Mouse (Mus musculus) cerebellum, postnatal 36 days (tissue): ENCODE measurements at regions not wholly inside any gene's neighbourhood (a gene's known extent, or its start where the extent isn't known, plus 50 kb on each side); places are given as distances from the start of the nearest gene placed in this dataset.

ENCODE experiments used
- DNase-seq, 2 experiments: peaks; one replicate each; pipeline ENCODE4 v3.0.0; 2021 to 2022; ENCODE audit warnings: mixed read lengths in 2 of 2

DNA sequence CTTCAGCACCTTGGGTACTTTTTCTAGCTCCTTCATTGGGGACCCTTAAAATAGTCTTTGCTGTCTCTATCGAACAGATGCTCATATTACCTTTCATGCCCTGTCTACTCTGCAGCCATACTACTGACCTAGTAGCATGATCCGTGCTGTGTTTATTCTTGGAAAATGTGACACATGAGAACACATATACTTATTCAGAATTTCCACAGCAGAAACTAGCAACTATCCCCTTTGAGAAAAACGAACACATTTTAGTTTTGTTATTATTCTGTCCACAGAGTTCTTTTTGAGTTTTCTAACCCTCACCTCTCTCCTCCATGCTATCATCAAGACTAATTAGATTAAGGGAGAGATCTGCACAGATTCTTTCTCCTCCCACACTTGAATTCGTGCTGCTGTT, 341.6 kb upstream of the Actbl2 start:
- DNase-seq = no peak

DNA sequence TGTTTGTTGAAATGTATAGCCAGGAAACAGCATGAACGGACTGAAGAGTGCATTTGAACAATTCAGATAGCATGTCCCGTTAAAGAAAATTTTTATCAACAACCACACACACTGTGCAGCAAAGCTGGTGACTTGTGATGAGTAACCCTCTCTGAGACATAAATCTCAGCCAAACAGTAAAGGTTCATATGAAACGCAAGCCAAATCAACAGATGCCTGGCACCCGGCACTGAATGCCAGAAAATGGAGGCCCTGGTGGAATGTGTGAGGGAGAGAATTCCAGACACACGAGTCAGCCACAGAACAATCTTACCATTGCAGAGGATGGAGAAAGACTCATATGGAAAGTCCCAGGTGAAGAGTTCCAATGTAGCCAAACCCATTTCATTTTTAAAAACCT, 341.1 kb upstream of the Actbl2 start:
- peak; percentile 75 for DNase-seq

DNA sequence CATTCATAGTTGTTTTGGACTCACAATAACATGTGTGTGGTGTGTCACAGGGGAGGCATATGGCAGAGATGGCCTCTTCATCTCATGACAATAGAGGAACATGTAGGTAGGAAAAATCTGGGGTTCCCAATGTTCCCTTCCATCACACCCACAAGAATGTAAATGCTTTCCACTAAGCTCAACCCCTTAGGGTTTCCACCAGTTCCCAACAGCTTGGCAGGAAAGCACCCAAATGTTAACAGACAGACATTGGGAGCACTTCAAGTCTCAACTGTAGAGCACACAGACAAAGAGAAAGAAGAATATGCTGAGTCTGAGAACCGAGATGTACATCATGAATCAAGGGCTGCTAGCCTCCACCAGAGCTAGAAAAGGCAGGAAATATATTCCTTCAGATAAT, 339.7 kb upstream of the Actbl2 start:
- DNase-seq = no peak

DNA sequence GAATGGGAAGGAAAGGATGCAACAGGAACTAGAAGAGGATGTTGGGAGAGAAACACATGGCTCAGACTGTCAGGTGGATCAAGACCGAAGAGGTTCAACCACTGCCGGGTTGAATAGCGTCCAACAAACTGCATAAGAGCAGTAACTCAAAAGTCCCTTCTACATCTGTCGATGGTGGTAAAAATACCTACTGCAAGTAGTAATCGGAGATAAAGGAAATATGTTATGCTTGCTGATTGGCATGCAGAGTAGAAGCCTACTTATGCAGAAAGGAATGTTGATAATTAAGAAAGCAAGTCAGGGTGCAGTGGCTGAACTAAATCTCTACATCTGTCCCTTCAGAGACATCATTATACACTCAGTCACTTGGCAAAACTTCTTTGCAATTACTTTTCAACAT, 330.9 kb upstream of the Actbl2 start:
- DNase-seq = no peak

DNA sequence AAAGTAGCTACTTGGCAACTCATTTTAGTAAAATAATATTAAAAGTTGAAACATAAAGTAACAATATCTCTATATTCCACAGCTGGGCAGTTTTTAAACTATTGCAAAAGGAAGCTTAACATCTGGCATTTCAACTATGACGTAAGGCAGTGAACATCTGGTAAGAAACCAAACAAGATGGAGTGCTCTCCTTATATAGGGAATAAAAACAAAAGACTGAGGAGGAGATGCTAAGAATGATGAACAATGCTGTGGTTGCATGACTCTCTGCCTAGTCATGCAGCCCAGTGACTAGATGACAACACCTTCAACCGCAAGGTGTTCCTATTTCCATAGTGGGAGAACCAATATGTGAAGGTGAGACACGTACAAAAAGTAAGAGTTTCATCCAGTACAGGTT, 329.9 kb upstream of the Actbl2 start:
- DNase-seq = no peak

DNA sequence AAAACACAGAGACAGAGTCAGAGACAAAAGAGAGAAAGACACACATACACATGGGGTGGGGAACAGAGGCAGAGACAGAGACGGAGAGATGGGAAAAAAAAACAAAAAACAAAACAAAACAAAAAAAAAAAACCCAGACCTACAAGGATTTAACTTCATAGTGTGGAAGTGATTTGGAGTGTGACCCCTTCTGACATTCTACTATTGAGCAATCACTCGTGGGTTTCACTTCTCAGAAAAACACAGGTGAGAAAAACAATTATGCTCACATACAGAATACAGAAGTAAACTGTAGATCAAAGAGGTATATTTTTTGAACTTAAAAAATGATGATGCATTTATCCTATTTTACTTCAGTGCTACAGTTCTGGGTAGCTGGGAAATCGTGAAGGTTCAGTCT, 326.7 kb upstream of the Actbl2 start:
- no peak for DNase-seq

DNA sequence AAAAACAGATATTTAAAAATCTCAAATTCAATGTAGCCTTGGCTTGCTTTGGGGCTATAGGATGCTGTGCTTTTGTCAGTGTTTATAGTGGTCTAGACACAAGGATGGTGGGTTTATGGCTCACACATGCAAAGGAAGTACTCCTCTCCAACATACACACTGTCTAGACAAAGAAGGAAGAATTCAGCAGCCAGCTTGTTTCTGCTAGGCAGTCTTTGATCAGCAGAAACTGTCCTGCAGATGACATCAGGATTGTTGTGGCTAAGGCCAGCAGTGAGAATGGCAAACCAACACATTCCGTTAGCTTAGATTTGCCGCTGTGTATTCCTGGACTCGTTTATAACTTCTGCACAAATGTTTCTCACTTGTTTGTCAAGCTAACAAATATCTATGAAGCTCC, 325.9 kb upstream of the Actbl2 start:
- no peak for DNase-seq

DNA sequence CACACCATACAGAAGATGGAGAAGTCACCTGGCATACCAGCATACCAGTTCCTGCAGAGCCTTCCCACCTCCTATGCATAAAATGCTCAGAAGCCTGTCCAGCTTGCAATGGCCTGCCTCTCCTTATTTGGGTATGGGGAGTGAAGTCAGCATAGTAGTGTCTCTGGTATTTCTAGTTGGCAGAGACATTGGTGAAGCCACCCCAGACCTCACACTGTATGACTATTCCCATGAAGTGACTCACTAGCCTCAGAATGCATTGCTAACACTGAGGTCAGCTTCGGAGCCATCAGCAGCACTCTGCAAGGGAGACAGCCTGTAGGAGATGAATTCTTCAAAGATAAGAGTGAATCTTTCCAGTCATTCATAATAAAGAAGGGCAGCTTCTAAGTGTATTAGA, 325.2 kb upstream of the Actbl2 start:
- no peak for DNase-seq

DNA sequence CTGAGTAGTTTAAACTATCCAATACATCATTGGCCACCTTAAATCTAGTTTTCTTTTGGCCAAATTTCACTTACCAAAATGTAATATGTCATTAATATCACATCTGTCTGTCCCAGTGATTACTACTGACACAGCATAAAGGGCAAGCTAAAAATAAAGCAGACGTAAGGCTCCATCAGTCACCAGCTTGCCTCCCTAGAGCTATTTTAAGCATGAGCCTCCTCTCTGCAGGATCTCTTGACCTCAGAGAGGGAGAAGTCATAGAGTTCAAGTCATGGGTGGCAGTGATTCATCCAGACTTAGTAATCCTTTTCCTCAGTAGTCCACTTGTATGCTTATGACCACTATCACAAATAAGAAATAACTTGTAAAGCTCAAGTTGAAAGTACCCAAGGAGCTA, 313.2 kb upstream of the Actbl2 start:
- no peak for DNase-seq

DNA sequence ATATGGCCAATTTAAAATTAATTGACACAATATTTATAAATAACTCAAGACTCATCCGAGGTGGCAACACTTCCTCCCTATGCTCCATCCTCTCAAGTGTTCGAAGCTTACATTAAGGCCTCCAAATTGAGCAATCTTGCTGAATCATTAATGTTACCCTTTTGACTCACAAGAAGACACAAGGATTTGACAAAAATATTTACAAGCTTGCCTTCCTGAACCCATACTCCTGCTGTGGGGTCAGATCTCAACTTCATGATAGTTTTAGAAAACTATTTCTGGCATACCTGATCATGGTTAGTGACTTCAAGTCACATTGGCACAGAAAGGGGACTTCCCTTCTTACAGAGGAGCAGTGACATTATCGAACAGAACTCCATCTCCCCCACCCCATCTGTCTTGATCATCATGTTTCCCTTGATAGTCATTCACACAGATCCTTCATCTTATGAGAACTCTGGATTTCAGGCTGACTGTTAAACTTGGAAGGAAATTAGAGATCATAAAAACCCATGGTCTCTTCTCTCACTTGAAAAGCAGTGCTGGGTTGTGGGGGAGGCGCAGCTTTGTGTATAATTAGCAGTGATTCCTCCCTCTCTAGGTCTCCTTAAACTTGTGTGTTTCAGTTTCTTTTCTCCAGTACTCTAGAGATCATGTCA, 311.7 kb upstream of the Actbl2 start:
- no peak for DNase-seq

DNA sequence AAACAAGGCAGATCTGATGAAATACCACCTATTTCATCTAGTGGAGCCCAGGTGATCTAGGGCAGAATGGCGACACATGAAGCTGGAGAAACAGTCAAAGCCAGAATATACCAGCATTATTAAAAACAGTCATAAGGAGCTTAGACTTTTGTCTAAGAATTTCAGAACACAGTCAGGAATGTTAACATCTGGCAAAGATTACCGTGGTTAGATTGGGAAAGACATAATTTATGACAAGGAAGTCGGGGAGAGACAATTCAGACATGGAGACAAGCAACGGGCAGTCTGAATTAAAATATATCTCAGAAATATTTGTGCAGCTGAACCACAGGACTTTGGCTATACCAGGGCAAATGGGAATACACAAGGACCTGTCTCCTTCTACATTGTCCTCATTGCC, 310.8 kb upstream of the Actbl2 start:
- no peak for DNase-seq

DNA sequence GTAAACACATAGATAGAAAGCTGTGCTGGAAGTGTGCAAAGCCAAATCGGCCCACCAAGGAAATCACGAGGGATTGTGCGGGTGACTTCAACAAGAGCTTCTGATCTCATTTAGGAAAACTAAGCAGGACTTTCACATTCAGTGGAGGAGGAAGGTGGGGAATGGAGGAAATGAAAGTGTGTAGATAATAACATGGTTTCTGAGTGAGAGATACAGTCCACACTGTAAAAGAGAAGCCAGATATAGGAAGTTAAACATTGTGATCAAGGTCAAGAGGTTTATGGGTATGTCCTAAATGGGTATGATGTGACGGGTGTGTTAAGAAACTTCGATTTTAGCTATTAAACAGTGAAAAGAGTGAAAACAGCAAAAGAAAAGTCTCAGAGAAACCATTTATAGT, 310.1 kb upstream of the Actbl2 start:
- no peak for DNase-seq

DNA sequence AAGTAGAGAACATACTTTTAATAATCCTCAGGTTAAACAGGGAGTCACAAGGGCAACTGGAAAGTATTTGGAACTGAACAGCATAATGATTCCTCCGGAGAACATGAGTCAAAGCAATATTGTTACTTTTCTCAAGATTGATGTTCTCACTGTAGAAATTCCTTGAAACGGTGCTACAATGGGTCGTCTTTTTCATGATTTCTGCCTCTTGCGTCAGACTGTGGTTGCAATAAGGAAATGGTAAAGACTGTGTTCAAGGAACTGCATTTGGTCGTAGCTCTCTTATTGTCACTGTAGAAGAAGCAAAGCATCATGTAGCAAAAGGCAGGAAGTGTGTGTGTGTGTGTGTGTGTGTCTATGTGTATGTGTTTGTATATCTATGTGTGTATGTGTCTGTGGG, 294.6 kb upstream of the Actbl2 start:
- DNase-seq = no peak

DNA sequence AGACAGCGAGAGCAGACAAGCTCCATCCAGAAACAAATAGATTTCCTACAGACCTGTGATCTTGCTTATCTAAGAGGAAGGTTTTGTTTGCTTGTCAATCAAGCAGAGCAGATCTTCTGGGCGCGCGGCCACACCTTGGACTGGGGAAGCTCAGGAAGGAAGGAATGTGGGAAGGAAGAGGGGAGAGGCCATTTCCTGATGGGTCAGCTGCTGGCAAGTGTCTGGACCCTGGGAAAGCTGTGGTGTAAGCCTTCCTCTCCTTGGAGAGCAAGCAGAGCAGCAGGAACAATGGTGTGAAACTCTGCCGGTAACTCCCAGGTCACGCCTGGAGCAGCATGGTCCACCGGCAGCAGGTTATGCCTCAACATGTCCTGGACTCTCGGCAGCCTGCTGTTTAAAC, 287.7 kb upstream of the Actbl2 start:
- peak in 1 of 2 experiments; percentile 5 for DNase-seq

DNA sequence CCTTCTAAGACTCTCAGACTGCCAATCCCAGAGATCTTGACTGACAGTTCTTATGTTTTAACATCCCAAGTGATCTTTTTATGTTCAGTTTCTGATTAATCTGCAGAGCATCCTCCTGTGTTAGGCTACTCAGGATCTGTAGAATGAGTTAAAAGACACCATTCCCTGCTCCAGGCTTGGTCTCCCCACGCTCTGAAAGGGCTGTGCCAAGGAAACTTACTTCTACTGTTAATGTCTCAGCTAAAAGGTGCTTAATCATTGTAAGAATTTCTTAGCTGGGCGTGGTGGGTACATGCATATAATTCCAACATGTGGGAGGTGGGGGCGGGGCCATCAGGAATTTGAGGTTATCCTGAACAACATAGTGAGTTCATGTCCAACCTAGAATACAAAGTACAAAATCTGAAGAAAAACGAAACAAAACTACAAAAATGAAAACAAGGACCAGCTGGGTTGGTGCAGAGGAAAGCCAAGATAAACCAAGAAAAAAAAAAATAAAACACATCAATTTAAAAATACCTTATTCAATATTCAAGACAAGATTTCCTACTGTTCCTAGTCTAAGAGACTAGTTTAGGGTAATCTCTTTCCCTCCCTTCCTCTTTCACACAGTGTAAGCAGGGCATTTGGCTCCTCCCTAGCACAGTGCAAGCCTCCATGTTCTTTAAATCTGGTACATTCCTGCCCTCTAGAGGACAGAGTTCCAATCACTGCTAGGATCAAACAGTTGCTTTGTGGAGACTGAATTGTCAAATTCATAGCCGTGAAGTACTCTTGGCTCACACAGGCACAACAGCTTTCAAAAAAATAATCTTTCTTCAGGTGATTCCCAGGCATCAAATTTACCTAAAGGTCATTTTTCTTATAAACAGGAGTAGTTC, 286.9 kb upstream of the Actbl2 start:
- DNase-seq = peak; percentile 38 to 65

DNA sequence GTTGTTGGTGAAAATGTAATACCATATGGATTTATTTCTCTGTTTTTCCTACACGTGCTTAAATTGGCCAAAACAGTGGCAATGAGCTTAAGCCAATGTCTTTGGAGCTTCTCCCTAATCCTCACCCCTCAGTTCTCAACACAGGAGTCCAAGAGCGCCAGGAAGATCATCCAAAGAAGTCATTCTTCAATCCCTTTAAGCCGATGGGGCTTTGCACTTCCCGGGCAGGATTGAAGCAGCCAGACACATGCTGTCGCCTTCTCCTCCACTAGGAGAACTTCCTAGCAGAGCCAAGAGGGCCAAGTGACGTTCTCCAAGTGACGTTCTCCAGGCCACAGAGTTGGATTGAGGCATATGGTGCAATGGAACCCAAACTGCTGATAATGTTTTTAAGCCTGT, 286.3 kb upstream of the Actbl2 start:
- DNase-seq = peak; percentile 9 to 10

DNA sequence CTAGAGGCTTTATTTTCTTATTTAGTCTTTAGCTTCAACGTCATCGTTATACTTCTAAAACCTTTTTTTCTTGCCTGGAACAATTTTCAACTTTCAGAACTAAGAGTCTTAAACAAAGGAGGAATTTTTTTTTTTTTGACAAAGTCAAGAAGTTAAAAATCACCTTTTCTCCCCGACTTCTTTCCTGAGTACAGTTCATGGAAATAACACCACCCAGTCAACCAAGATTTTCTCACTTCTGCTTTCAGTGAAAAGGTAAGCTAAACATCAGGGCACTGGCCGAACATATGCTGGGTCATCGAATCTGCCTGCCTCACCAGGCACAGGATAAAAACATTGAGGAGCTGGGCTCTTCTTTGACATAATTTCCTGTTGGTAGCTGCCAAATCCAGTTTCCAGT, 277.4 kb upstream of the Actbl2 start:
- no peak for DNase-seq

DNA sequence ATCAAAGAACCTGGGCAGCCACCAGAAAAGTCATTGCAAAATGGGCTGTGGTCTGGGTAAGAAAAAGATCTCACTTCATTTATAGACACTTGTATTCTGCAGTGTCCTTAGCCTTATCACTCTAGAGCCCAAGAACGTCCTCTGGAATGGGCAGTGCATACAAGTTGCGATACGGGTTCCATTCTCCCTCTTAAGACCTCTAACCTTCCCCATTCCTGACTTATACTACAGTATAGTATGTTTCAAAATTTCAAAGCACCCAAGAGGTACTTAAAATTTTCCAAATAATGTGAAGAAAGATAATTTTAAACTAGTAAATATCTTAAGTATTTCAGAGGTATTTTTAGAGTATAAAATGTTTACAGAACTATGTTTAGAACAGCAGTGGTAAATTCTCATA, 276.8 kb upstream of the Actbl2 start:
- DNase-seq = no peak

DNA sequence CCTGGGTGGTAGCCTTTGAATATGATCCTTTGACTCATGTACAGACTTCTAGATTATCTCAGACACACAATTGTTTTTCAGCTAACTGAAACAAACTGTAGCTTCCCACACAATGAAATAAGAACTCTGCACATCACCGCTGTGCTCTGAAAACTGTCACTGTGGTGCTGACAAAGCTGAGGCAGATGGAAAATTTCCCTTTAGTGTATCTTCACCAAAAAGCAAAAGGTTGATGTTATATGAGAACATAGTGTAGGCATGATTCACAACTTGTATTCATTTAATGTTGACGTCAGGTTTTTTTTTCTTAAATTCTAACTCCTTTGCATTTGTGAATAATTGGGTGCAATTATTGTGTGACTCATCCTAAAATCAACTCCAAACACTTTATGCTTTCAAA, 264.1 kb upstream of the Actbl2 start:
- no peak for DNase-seq

DNA sequence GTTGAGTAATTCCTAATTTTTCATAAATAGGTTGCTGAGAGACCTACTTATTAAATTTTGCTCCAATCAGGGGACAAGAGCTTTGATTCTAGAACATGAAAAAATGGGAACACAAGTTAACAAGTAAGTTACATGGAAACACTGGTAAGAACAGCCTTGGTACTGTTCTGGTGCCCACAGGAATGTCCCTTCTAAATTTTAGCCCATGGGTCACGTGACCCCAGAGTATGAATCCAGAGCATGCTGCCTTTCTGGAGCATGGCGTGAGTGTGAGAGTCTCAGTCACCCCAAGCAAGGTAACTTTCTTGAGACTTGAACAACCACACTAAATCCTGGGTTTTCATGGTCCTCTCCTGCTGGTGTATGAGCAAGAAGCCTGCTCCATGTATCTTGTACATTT, 263.7 kb upstream of the Actbl2 start:
- DNase-seq = no peak

DNA sequence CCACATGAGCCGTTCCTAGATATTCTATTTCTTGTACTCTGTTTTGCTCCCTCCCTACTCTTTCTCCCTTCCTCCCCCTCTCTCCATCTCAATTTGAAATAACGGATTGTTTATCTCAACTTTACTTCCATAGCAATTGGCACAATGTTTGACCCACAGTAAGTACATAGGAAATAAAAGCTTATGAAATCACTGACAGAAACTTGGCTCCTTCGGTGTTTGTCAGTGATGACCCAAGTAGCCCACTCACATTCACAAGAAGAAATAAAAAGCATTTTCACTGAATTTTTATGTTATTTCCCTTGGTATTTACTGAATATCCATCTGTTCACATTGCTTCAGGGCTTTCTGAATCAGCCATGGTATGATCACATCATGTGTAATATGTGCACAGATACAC, 260.2 kb upstream of the Actbl2 start:
- no peak for DNase-seq

DNA sequence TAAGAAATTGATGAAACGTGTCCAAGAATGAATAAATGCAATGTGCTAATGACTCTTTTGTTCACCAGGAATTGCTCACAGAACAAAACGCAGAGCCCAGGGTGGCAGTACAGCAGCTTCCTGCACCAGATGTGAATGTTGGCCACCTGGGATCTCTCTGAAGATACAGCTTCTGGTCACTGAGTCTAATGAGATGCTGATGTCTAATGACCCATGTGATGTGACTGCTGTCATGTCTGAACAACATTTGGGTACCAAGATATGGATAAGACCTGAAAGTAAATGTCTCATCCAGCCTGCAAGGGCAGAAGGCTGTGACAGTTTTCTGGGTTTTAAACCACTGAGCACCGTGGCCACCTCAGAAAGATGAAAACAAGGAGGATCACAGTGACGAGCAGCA, 252.1 kb upstream of the Actbl2 start:
- no peak for DNase-seq

DNA sequence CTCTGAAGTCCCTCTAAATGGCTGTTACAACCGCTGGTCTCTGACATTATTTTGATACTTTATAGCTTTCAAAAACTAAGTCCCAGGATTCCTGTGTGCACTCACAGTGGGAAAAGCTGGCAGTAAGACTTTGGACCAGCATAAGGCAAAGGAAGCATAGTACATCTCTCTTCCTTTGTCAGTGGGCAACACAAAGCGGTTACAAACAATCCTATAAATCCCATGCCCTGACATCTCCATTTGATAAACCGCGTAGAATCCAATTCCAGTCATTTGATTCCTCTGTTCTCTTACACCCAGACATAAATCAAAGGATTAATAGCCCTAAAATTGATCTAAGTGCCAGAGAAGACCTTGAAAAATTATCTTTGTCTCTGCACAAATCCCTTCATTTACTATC, 240.7 kb upstream of the Actbl2 start:
- DNase-seq = no peak

DNA sequence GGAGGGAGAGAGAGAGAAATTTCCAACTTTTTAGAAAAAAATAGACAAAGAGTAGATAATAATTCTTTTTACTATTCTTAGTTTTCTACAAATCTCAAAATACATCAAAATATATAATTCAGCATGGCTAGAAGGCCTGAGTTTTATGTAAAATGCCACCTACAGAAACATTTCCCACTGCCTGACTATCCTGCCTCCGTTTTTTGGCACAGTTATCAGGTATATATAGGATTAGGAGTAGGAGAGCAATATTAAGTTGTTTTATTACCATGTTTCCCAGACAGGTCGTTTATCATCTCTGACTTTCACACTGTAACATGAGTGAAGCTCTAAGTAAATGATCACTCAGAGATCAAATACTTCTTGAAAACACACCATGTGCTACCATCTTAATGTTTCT, 224.7 kb upstream of the Actbl2 start:
- DNase-seq = no peak

DNA sequence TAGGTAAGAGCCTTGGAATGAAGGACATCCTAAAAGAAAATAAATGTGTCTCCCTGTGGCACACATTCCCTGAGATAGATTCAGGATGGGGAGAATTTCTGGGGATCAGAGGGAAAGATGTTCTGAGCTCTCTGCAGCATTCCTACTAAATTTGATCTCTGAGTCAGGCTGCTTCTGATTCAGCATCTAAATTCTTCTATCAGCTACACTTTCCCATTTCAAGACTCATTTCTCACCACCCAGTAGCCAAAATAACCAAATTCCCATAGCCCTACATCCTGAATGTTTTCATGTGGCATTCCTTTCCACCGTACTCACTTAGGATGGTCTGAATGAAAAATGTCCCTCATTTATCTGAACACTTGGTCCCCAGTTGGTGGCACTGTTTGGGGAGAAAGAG, 223.2 kb upstream of the Actbl2 start:
- no peak for DNase-seq
